Mouse (Mus musculus) frontal cortex, postnatal 25 days (tissue): ENCODE measurements around the gene Srsf3.
"Not testable (repeated sequence)": the region's sequence is repeated elsewhere in the genome, so short reads cannot be mapped to it uniquely, and the experiment has no call there.

ENCODE experiments used
- DNase-seq, 2 experiments: peaks; one replicate each; pipeline ENCODE4 v3.0.0; 2022; ENCODE audit warnings: low spot score in 2 of 2

The Srsf3 gene

DNA sequence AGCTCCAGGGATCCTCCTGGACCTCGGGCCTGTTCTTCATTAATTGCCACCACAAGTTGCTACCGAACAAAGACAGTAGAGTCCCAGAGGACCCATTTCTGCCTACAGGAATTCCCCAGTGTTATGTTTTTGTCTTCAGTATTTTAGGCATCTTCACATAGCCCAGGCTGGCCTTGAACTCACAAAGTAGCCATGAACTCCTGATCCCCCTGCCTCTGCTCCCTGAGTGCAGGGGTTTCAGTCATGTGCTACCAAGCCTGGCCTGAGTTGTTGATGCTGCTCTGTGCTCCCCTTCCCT is 31.5 kb downstream of the Srsf3 start:
- no peak for DNase-seq

- no peak for DNase-seq
Observed at GRCm38 (mm10) chr17:29065245-29065940, 33.0 kb downstream of the Srsf3 start.

- DNase-seq, result no peak
Observed at GRCm38 (mm10) chr17:29065971-29066370, 33.5 kb downstream of the Srsf3 start.

DNA sequence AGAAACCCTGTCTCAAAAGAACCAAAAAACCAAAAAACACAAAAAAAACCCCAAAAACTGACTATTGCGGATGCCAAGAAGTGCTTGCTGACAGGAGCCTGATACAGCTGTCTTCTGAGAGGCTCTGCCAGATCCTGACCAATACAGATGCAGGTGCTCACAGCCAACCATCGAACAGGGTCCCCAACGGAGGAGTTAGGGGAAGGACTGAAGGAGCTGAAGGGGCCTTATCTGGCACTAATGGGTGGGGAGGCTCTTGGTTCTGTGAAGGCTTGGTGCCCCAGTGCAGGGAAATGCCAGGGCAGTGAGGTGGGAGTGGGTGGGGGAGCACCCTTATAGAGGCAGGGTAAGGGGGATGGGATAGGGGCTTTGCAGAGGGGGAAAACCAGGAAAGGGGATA is 35.0 kb downstream of the Srsf3 start:
- not testable (repeated sequence) for DNase-seq

- no peak for DNase-seq
Observed at GRCm38 (mm10) chr17:29067847-29068246, 35.4 kb downstream of the Srsf3 start.

DNA sequence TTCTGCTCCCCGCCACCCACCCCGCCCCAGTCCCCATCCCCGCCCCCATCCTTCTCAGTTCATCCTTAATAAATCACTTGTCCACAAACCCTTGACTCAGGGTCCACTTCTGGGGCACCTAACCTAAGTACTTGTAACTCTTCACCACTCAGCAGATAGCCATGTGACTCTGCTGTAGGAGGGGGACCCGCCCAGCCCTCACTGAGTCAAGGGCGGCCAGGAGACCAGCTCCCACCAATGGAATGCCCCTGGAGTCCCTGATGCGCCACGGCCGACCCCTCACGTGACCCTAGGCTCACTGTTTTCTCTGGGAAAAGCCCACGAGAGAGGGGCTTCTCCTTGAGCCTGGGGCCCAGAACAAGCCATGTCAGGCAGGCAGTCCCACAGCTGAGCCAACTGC is 36.6 kb downstream of the Srsf3 start:
- DNase-seq, result no peak

- no peak for DNase-seq
Observed at GRCm38 (mm10) chr17:29071820-29072219, 39.4 kb downstream of the Srsf3 start.

DNA sequence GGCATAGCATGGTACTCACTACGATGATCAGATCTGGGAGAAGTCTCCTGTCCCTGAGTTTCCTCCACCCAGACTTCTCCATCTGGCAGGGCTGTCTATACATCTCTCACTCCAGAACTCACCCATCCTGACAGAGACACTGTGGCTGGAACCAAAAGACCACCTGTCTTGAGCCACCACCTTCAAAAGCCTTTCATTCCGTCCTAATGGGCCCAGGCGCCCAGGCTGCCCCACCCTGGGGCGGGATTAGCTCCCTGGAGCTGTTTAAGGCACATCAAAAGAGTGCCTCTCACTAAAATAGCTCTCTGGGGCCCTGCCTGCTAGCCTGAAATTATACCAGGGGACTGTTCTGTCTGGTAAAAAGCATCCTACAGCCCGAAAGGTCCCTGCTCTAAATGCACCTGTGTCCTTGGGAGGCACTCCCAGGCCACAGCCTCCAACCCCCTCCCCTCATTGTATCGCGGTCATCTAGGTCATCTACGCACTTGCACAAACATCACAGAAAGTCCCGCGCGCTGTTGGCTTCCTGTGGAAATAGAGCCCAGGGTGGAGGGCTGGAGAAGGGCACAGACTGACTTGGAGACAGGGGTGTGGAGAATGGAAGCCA is 40.4 kb downstream of the Srsf3 start:
- DNase-seq, result no peak

DNA sequence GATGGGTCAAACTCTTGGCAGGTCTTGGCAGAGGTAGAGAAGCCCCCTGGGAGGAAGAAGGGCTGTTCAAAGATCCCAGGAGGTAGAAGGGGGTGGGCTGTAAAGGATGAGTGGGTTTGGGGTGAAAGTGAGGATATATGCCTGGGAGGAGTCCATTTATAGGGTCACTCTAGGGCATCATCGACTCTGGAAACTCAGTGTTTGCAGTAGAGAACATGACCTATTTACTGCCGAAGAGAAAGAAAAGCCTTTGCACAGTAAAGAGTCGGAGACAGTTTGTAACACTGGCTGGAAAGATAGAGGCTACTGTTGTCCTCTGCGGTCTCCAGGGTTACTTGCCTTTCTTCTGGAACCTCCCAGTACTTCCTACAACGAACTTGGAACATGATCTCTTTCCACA is 40.9 kb downstream of the Srsf3 start:
- no peak for DNase-seq

- DNase-seq, result no peak
Observed at GRCm38 (mm10) chr17:29074085-29074484, 41.7 kb downstream of the Srsf3 start.

DNA sequence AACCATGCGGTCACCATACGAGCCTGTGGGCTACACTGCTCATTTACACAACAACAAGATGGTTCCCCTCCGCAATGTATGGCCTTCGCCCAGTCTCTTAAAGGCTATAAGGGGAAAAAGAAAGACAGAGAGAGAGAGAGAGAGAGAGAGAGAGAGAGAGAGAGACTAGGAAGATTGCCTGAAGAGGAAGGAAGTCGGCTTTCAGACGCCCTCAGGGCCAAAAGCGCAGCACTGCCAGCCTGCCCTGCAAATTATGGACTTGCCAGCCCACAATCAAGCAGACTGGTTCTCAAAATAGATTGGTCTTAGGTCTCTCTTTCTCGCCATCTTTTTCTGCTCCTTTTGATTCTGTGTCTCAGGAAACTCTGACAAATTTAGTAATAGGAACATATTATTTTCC is 43.8 kb downstream of the Srsf3 start:
- DNase-seq, result no peak

GRCm38 (mm10) chr17:29077786-29078509 is 45.5 kb downstream of the Srsf3 start:
- DNase-seq, result no peak

GRCm38 (mm10) chr17:29078519-29079383 is 46.3 kb downstream of the Srsf3 start:
- DNase-seq, result no peak

DNA sequence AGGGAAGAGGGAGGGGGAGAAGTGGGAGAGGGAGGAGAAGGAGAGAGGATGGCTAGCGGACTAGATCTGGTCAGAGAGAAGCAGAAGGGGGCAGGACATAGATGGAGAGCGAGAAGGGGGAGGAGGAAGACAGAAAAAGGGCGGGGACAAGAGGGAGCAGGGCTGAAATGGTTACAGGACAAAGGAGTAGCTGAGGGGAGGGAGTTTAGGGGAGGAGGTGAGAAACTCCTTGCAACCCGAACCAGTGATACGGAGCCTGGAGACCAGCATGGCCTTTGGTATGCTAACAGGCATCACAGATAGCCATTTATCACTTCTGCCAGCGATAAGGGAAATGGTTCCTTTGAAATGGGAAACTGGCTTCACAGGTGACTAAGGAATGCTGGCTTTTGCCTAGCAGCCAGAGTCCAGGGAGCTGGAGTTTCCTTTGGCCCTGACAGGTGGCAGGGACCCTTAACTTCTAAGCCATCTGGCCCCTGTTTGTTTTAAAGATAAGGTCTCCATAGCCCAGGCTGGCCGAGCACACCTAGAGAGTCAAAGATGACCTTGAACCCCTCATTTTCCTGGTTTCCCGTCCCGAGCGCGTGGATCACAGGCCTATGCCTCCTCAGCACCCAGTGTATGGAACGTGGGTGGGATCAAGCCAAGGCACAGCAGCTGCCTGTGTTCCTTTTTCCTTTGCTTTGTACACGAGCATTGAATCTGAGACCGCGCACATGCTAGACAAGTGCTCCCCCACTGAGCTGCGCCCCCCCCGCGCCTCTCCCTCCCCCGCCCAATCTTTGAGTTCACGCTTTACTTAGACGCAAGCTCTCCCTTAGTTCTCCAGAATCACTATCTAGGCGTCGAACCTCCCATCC is 48.6 kb downstream of the Srsf3 start:
- DNase-seq, result no peak

GRCm38 (mm10) chr17:29081618-29082381 is 49.4 kb downstream of the Srsf3 start:
- no peak for DNase-seq

DNA sequence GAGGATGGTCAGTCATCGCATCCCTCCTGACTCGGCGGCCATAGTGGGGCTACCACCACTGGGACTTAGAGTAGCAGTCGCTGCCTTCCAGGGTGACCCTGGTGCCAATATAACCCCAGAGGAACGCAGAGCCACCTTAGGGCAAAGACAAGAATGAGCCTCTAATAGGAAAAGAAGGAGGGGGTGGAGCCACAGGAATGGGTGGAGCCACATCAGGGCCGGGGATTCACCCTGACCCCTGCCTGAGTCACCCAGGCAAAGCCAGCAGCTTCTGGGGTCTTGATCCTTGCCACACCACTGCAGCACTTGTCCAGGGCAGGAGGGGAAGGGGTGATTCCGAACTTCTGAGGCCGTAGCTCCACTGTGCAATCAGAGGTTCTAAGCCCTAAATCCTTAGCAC is 51.2 kb downstream of the Srsf3 start:
- peak in 1 of 2 experiments; percentile 1 for DNase-seq

DNA sequence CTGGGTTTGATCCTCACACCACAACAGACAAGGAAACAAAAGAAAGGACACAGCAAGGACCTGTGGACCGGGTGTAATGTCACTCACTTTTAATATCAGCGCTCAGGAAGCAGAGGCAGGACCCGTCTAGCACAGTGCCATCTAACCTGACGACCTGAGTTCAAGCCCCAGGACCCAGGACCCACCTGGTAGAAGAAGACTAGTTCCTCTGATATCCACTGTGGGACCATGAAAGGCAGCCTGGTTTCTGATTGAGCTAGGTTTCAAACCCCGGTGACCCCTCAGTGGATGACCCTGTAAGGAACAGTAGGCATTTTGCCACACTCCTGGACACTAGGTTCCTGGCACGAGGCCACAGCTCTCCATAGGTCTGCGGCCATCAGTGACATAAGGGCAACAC is 52.2 kb downstream of the Srsf3 start:
- peak in 1 of 2 experiments; percentile 4 for DNase-seq

DNA sequence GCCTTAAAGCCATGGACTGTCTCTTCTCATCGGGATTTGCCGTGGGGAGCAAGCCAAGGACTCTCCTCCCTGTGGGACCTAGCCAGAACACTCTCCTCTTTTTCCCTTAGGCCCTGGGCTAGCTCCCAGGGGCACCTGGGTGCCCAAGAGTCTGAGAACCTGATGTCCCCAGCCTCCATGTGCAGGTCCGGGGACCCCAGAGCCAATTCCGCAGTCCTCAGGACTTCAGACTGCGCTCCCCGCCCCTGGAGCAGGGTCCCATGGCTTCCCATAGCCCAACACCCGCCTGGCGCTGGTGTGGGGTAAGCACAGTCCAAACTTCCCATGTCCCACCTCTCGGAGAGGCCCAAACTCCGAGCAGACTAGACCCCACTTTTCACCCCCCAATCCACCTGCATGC is 52.8 kb downstream of the Srsf3 start:
- DNase-seq, result peak in 1 of 2 experiments; percentile 2

GRCm38 (mm10) chr17:29086916-29087315 is 54.5 kb downstream of the Srsf3 start:
- no peak for DNase-seq

- DNase-seq, result no peak
Observed at GRCm38 (mm10) chr17:29090776-29091175, 58.3 kb downstream of the Srsf3 start, which contains the start of gene Cdkn1a. Cdkn1a (plus strand) TSS chr17:29090976.
